Mouse (Mus musculus) kidney, embryonic 16.5 days (tissue): ENCODE results near the gene Cyth1. TPM values are rescaled to one million over a fixed set of nuclear protein-coding genes. Genes with fewer than 3 reads are reported as not detected.

ENCODE experiments used
- ATAC-seq: fragments of 200-750 bp; cut with Nextera tagmentation; 2 replicates; pipeline ENCODE4 v1.8.0; 2017; ENCODE audit warnings: moderate TSS enrichment; ENCODE audit not compliant: low FRiP score, low TSS enrichment
- H3K27ac ChIP-seq: fragments of 300-500 bp; sonication (generic); 2 replicates; pipeline ENCODE4 v1.5.1; 2014; ENCODE audit warnings: low read length
- H3K27me3 ChIP-seq: fragments of 300-500 bp; sonication (generic); 2 replicates; pipeline ENCODE4 v1.6.1; 2014; ENCODE audit warnings: low read length, control low read depth, mixed read lengths; ENCODE audit not compliant: insufficient read depth
- H3K36me3 ChIP-seq: fragments of 300-500 bp; sonication (generic); 2 replicates; pipeline ENCODE4 v1.6.1; 2014; ENCODE audit warnings: low read length, control low read depth, mixed read lengths; ENCODE audit not compliant: insufficient read depth
- H3K4me1 ChIP-seq: fragments of 300-500 bp; sonication (generic); 2 replicates; pipeline ENCODE4 v1.6.1; 2014; ENCODE audit warnings: low read length, control low read depth, mixed read lengths; ENCODE audit not compliant: insufficient read depth
- H3K4me2 ChIP-seq: fragments of 300-500 bp; sonication (generic); replicated peaks from 2 replicates; pipeline ENCODE4 v1.6.1; 2014; ENCODE audit warnings: low read depth, low read length
- H3K4me3 ChIP-seq: fragments of 300-500 bp; sonication (generic); 2 replicates; pipeline ENCODE4 v1.5.1; 2014; ENCODE audit warnings: mild to moderate bottlenecking, low read length
- H3K9ac ChIP-seq: fragments of 300-500 bp; sonication (generic); replicated peaks from 2 replicates; pipeline ENCODE4 v1.6.1; 2014; ENCODE audit warnings: low read length
- H3K9me3 ChIP-seq: fragments of 300-500 bp; sonication (generic); 2 replicates; pipeline ENCODE4 v1.6.1; 2016; ENCODE audit warnings: low read length, control low read depth
- WGBS: fragments of 180-500 bp; shearing (Covaris S2); extraction: QIAGEN DNeasy Blood & Tissue Kit; methylation state at CpG from one replicate; pipeline ENCODE4 v1.1.7; 2014; 5-methylcytosine and 5-hydroxymethylcytosine counted together
- polyA plus RNA-seq: library from polyadenylated mRNA; unstranded; fragments of >200 nt; fragmentation: Nextera tagmentation; extraction: Ambion mirVana; gene quantifications from 2 replicates; pipeline ENCODE4 v1.2.1, GENCODE M21; 2015

Gene Cyth1
- polyA plus RNA-seq, 1 experiment from 2014 or later = 17.9 TPM

DNA sequence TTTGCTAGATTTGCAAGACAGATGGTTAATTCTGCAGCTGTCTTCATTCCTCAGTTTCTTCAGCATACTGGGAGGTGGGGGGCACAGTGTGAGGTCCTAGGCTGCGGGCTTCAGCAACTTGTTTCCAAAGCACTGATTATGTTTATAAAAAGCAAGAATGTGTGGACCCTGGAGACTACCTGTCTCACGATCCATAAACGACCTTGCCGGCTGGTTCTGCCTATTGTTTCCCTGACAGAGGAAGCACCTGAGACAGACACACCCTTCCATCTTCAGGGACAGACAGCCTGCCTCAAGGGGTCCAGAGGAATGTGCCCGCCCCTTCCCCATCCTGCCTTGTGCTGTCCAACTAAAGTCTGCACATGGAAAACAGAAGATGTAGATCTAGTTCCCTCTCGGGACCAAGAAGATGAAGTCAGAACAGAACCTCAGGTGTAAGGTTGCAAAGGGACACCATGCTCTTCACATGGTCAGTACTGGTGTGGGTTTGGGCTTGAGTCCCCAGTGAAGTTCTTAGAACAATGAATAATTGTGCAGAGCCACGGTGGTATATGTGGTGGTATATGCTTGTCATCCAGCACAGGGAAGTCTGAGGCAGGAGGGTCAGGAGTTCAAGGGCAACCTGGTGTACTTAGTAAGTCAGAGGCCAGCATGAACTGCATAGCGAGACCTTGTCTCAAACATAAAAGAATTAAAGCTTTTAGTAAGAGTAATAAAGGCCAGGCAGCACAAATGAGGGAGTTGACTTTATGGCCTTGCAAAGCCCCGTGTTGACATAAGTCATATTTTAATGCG lies 107.4 kb downstream of the Cyth1 start:
- no peak overlapping the region for H3K4me3 ChIP-seq
- H3K27ac ChIP-seq = no peak overlapping the region
- H3K36me3 ChIP-seq = no peaks in the 10 kb centered on the region
- ATAC-seq = no peak
- 0 out of 2 replicates have a peak, but pooled peaks cover 2% of the 10 kb centered on the region for H3K9me3 ChIP-seq
- H3K4me2 ChIP-seq = no peak overlapping the region
- WGBS = 72% methylated on average over 10 of the region's 10 CpGs
- no peaks in the 10 kb centered on the region for H3K27me3 ChIP-seq
- H3K4me1 ChIP-seq = peaks cover 14% of the 10 kb centered on the region
- H3K9ac ChIP-seq = no peak overlapping the region

DNA sequence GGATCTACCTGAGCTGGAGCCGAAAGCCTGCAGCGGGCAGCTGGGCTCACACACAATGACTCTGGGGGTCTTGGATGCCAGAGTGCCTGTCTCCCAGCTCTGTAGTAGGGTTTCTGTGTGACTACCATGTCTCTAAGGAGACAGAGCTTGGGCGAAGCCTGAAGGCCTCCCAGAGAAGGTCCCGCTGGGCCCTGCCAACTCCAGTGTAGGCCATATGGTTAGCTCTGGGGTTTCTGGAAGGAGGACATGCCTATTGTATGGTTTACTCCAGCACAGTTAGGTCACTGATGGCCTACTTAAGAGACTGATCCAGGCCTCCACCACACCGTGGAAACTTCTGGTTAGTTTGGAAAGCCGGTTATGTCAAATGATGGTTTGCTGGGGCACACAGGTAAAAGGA lies 110.0 kb downstream of the Cyth1 start:
- Histone ChIP-seq H3K27me3 (no peaks in the 10 kb centered on the region), H3K4me2 (no peak overlapping the region), H3K9ac (no peak overlapping the region), H3K4me1 (peaks cover 24% of the 10 kb centered on the region), H3K36me3 (no peaks in the 10 kb centered on the region), H3K4me3 (no peak overlapping the region), H3K27ac (no peak overlapping the region), H3K9me3 (0 out of 2 replicates have a peak, but pooled peaks cover 2% of the 10 kb centered on the region)
- ATAC-seq = no peak
- WGBS = 95% methylated on average over 6 of the region's 6 CpGs

DNA sequence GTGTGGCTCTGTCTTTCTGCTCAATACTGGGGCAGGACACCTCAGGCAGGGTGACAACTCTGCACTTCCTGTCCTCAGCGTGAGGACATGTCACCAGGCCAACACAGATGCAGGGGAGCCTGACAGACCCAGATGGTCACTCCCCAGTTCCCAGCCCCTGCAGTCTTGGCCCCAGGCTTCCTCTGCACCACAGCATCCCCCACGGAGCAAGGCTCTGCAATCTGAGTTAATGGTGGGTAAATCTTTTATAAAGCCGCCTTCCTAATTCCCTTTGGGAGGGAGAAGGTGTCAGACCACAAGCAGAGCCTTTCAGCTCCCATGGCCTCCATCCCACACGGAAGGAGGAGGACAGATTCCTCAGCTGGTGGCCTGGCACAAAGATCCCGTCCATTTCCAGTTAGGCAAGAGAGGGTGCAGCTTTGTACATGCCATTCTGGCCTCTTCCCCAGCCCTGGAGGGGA lies 112.2 kb downstream of the Cyth1 start:
- 0 out of 2 replicates have a peak, but pooled peaks cover 2% of the 10 kb centered on the region for H3K9me3 ChIP-seq
- no peak for ATAC-seq
- H3K36me3 ChIP-seq = no peaks in the 10 kb centered on the region
- no peaks in the 10 kb centered on the region for H3K27me3 ChIP-seq
- no peak overlapping the region for H3K4me3 ChIP-seq
- 37% methylated on average over 5 of the region's 5 CpGs for WGBS
- H3K27ac ChIP-seq = no peak overlapping the region
- H3K4me1 ChIP-seq = peaks cover 17% of the 10 kb centered on the region
- H3K9ac ChIP-seq = no peak overlapping the region
- H3K4me2 ChIP-seq = no peak overlapping the region

DNA sequence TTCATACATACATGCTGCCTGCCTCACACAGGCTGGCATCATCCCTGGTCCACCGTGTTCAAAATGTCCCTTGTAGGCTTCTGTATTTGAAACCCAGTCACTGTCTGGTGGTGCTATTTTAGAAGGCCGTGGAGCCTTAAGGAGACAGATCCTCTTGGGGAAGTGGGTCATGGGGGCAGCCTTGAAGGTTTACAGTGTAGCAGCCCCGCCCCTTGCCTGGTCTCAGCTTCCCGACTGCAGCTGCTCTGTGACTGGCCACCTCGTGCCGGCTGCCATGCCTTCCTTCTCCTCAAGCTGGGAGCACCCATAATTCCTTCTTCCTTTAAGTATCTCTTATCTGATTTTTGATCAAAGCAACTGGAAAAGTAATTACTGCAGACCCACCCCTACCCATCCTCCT lies 113.1 kb downstream of the Cyth1 start:
- Histone ChIP-seq H3K4me2 (no peak overlapping the region), H3K4me3 (no peak overlapping the region), H3K4me1 (peaks cover 17% of the 10 kb centered on the region), H3K27me3 (no peaks in the 10 kb centered on the region), H3K27ac (no peak overlapping the region), H3K36me3 (no peaks in the 10 kb centered on the region), H3K9me3 (0 out of 2 replicates have a peak, but pooled peaks cover 2% of the 10 kb centered on the region), H3K9ac (no peak overlapping the region)
- WGBS = 47% methylated on average over 6 of the region's 6 CpGs
- ATAC-seq = no peak

DNA sequence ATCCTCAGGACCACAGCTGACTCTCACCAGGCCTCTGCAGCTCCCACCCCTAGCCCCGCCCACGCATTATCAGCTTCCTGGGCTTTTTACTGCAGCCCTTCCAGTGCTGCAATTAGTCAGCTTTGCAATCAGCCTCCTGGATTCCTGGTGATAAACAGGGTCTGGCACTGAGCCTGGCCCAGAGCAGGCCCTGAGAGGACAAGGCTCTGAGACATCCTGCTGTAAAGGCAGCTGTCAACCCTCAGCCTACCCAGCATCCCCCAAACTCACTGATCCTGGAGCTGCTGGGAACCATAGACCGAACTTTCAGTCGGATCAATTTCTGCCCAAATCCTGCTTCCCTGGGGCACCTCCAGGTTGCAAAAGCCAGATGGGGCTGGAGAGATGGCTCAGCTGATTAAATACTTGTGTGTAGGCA lies 114.6 kb downstream of the Cyth1 start:
- 0 out of 2 replicates have a peak, but pooled peaks cover under 1% of the 10 kb centered on the region for H3K9me3 ChIP-seq
- 33% methylated on average over 4 of the region's 4 CpGs for WGBS
- H3K4me3 ChIP-seq = no peak overlapping the region
- H3K27ac ChIP-seq = peak overlapping the region; percentile 67
- peak; percentile 81 for ATAC-seq
- H3K4me2 ChIP-seq = no peak overlapping the region
- peaks cover 17% of the 10 kb centered on the region for H3K4me1 ChIP-seq
- no peak overlapping the region for H3K9ac ChIP-seq
- no peaks in the 10 kb centered on the region for H3K27me3 ChIP-seq
- H3K36me3 ChIP-seq = no peaks in the 10 kb centered on the region

DNA sequence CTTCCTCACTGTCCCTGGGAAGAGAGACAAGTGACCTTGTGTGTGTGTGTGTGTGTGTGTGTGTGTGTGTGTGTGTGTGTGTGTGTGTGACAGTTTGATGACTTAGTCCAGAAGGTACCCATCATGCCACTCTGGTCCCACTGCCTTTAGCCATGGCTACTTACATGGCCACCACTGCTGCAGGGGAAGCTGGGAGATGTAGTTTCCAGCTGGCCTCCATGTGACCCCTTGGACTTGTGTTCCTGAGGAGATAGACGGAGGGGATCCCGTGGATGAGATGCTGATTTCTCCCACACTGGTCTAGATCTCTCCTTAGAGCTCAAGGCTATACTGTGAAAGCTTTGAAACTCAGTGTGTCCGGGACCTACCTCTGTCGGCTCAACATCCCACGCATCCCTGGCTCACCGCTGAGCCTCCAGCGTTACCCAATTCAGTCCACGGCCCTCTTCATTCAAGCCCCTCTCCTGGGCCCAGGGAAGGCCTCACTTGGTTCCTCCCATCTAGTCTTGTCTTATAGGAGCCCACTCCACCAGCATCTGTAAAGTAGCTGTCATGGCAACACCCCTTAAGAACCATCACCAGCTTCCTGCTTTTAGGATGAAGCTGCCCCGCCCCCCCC lies 115.2 kb downstream of the Cyth1 start:
- ATAC-seq = peak; percentile 43; the same call in 1 of the 2 replicates
- 50% methylated on average over 9 of the region's 9 CpGs for WGBS
- H3K9me3 ChIP-seq = no peaks in the 10 kb centered on the region
- no peaks in the 10 kb centered on the region for H3K36me3 ChIP-seq
- no peaks in the 10 kb centered on the region for H3K27me3 ChIP-seq
- H3K27ac ChIP-seq = peak overlapping the region; percentile 34
- H3K4me3 ChIP-seq = no peak overlapping the region
- H3K4me2 ChIP-seq = no peak overlapping the region
- peaks cover 17% of the 10 kb centered on the region for H3K4me1 ChIP-seq
- no peak overlapping the region for H3K9ac ChIP-seq

DNA sequence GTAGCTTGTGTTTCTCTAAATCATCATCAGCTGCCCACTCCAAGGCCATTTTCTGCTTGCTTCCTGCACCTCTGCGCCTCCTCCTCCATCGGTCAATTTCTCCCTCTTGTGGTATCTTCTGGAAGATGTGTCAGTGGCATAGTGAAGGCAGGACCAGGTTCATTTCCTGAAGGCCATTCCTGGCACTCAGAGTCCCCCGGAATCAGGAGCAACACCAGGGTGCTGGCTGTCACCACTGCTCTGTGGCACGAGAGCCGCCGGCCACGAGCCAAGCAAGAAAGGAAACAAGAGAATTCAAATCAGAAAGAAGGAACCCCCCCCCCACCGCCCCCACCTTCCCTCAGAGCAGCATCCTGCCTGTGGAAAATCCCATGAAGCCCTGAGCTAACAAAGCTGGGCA lies 116.3 kb downstream of the Cyth1 start:
- Histone ChIP-seq H3K4me1 (peaks cover 17% of the 10 kb centered on the region), H3K4me3 (no peak overlapping the region), H3K9me3 (no peaks in the 10 kb centered on the region), H3K27ac (no peak overlapping the region), H3K4me2 (no peak overlapping the region), H3K9ac (no peak overlapping the region), H3K27me3 (no peaks in the 10 kb centered on the region), H3K36me3 (no peaks in the 10 kb centered on the region)
- WGBS = 73% methylated on average over 8 of the region's 8 CpGs
- no peak for ATAC-seq

DNA sequence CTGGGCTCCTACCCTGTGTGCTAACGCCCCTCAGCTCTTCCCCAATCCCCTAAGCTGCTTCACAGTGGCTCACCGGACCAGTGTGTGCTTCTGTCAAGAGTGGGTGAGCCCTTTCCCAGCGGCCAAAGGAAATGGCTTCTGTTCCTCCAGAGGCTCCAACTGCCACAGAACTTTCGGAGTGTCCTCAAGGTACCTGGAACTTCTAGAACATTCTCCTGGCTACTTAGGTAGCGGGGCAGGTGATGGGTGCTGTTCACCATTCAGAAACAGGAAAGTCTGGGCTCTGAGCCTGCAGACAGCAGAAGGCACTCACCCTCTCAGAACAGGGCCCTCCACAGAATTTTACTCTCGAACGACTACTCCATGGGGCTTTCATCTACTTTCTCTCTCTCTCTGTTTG lies 117.9 kb downstream of the Cyth1 start, which contains the start of gene Dnah17:
Dnah17 (minus strand) TSS at position 101 of the 400 bp plus-strand sequence.
- no peak within 1 kb of the TSS for H3K4me3 ChIP-seq
- no peaks in the 10 kb centered on the region for H3K27me3 ChIP-seq
- no peaks in the 10 kb centered on the region for H3K9me3 ChIP-seq
- H3K27ac ChIP-seq = no peak within 1 kb of the TSS
- ATAC-seq = no peak
- H3K9ac ChIP-seq = no peak within 1 kb of the TSS
- 86% methylated on average over 7 of the region's 7 CpGs for WGBS
- H3K4me1 ChIP-seq = peaks cover 17% of the 10 kb centered on the region
- no peak within 1 kb of the TSS for H3K4me2 ChIP-seq
- H3K36me3 ChIP-seq = no peaks in the 10 kb centered on the region

DNA sequence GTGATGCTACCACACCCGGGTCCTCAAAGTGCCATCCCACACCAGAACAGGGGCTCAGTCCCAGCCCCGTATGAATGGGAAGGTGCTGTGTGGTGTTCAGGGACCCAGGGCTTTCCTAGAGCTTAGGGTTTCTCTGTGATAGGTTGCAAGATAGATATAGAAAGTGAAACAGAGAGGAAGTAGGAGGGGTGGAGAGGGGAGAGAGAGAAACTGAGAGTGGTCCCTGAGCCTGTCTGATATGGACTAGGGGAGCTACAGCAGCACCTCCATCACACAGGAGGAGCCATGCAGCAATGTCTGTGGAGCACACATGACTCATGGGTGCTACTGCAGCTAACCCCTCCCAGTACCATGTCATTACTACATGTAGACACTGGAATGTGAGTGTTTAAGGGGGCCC lies 118.6 kb downstream of the Cyth1 start:
- H3K27ac ChIP-seq = no peak overlapping the region
- H3K9me3 ChIP-seq = no peaks in the 10 kb centered on the region
- no peaks in the 10 kb centered on the region for H3K27me3 ChIP-seq
- no peak for ATAC-seq
- no peak overlapping the region for H3K9ac ChIP-seq
- 92% methylated on average over 2 of the region's 2 CpGs for WGBS
- H3K4me2 ChIP-seq = no peak overlapping the region
- H3K4me1 ChIP-seq = peaks cover 12% of the 10 kb centered on the region
- no peak overlapping the region for H3K4me3 ChIP-seq
- no peaks in the 10 kb centered on the region for H3K36me3 ChIP-seq

DNA sequence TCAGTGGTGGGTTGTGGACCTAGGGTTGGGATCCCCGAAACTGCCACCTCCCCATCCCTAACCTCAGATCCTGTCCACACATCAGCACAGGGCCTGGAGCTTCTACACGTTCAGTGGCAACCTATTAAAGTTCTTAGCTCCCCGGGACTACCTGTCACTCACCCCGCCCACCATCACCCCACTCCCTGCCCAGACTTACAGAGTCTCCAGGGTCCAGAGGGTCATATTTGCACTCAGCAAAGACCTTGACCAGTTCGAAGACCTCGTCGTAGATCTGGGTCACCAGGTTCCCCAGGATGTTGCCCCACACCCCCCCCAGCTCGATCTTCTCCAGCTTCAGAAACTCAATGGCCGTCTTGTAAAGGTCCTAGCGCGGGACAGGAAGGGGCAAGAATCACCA lies 126.8 kb downstream of the Cyth1 start:
- Histone ChIP-seq H3K27me3 (no peaks in the 10 kb centered on the region), H3K9me3 (no peaks in the 10 kb centered on the region), H3K4me2 (no peak overlapping the region), H3K27ac (no peak overlapping the region), H3K4me1 (no peaks in the 10 kb centered on the region), H3K36me3 (no peaks in the 10 kb centered on the region), H3K9ac (no peak overlapping the region), H3K4me3 (no peak overlapping the region)
- ATAC-seq = no peak
- WGBS = 80% methylated on average over 11 of the region's 11 CpGs
